Mouse (Mus musculus) midbrain, embryonic 12.5 days (tissue): ENCODE results near the gene Sfr1. TPM values are rescaled to one million over a fixed set of nuclear protein-coding genes. Genes with fewer than 3 reads are reported as not detected.
A peak's percentile ranks its signal among the peaks of the same experiment; 100 is the strongest.

Experiments
- ATAC-seq: fragments of 200-750 bp; cut with Nextera tagmentation; 2 replicates; pipeline ENCODE4 v1.8.0; 2017; ENCODE audit warnings: low read depth, moderate TSS enrichment, moderate library complexity; ENCODE audit not compliant: low FRiP score
- H3K27ac ChIP-seq: fragments of 300-500 bp; sonication (generic); replicated peaks from 2 replicates; pipeline ENCODE4 v1.5.1; 2016; ENCODE audit warnings: mild to moderate bottlenecking
- H3K27me3 ChIP-seq: fragments of 300-500 bp; sonication (generic); 2 replicates; pipeline ENCODE4 v1.6.1; 2016; ENCODE audit warnings: mild to moderate bottlenecking
- H3K36me3 ChIP-seq: fragments of 300-500 bp; sonication (generic); 2 replicates; pipeline ENCODE4 v1.6.1; 2016
- H3K4me1 ChIP-seq: fragments of 300-500 bp; sonication (generic); 2 replicates; pipeline ENCODE4 v1.6.1; 2016
- H3K4me2 ChIP-seq: fragments of 300-500 bp; sonication (generic); replicated peaks from 2 replicates; pipeline ENCODE4 v1.6.1; 2016; ENCODE audit warnings: mild to moderate bottlenecking, moderate library complexity
- H3K4me3 ChIP-seq: fragments of 300-500 bp; sonication (generic); 2 replicates; pipeline ENCODE4 v1.5.1; 2016; ENCODE audit warnings: mild to moderate bottlenecking
- H3K9ac ChIP-seq: fragments of 300-500 bp; sonication (generic); replicated peaks from 2 replicates; pipeline ENCODE4 v1.6.1; 2016; ENCODE audit warnings: mild to moderate bottlenecking, moderate library complexity
- H3K9me3 ChIP-seq: fragments of 300-500 bp; sonication (generic); 2 replicates; pipeline ENCODE4 v1.6.1; 2016; ENCODE audit warnings: mild to moderate bottlenecking
- WGBS: fragments of 180-500 bp; shearing (Covaris S2); methylation state at CpG from one replicate; pipeline ENCODE4 v1.1.7; 2016; 5-methylcytosine and 5-hydroxymethylcytosine counted together
- polyA plus RNA-seq: library from polyadenylated mRNA; unstranded; fragments of >200 nt; fragmentation: Nextera tagmentation; extraction: Ambion mirVana; gene quantifications from 2 replicates; pipeline ENCODE4 v1.2.1, GENCODE M21; 2016

Gene Sfr1
- polyA plus RNA-seq, 1 experiment from 2014 or later: 238 TPM

GRCm38 (mm10) chr19:47710376-47710775 is 21.1 kb upstream of the Sfr1 start:
- H3K36me3 ChIP-seq: no peaks in the 10 kb centered on the region
- no peak overlapping the region for H3K4me2 ChIP-seq
- H3K9ac ChIP-seq: no peak overlapping the region
- no peaks in the 10 kb centered on the region for H3K4me1 ChIP-seq
- H3K4me3 ChIP-seq: no peak overlapping the region
- 87% methylated on average over 4 of the region's 4 CpGs for WGBS
- H3K27ac ChIP-seq: no peak overlapping the region
- ATAC-seq: no peak
- H3K27me3 ChIP-seq: no peaks in the 10 kb centered on the region
- H3K9me3 ChIP-seq: no peaks in the 10 kb centered on the region

- 87% methylated on average over 9 of the region's 9 CpGs for WGBS
- Histone ChIP-seq H3K27ac (no peak overlapping the region), H3K36me3 (no peaks in the 10 kb centered on the region), H3K4me2 (no peak overlapping the region), H3K4me1 (no peaks in the 10 kb centered on the region), H3K27me3 (no peaks in the 10 kb centered on the region), H3K9me3 (no peaks in the 10 kb centered on the region), H3K4me3 (no peak overlapping the region), H3K9ac (no peak overlapping the region)
- no peak for ATAC-seq
Measured at GRCm38 (mm10) chr19:47713457-47713856, 18.0 kb upstream of the Sfr1 start.

GRCm38 (mm10) chr19:47716144-47716543 is 15.3 kb upstream of the Sfr1 start:
- H3K4me1 ChIP-seq: no peaks in the 10 kb centered on the region
- H3K27me3 ChIP-seq: no peaks in the 10 kb centered on the region
- ATAC-seq: no peak
- H3K4me2 ChIP-seq: no peak overlapping the region
- 74% methylated on average over 2 of the region's 2 CpGs for WGBS
- no peaks in the 10 kb centered on the region for H3K9me3 ChIP-seq
- no peak overlapping the region for H3K9ac ChIP-seq
- no peak overlapping the region for H3K4me3 ChIP-seq
- no peaks in the 10 kb centered on the region for H3K36me3 ChIP-seq
- no peak overlapping the region for H3K27ac ChIP-seq

- 86% methylated on average over 3 of the region's 3 CpGs for WGBS
- no peaks in the 10 kb centered on the region for H3K9me3 ChIP-seq
- no peak overlapping the region for H3K4me2 ChIP-seq
- no peak for ATAC-seq
- no peaks in the 10 kb centered on the region for H3K4me1 ChIP-seq
- H3K4me3 ChIP-seq: no peak overlapping the region
- H3K27ac ChIP-seq: no peak overlapping the region
- no peaks in the 10 kb centered on the region for H3K27me3 ChIP-seq
- H3K9ac ChIP-seq: no peak overlapping the region
- H3K36me3 ChIP-seq: no peaks in the 10 kb centered on the region
Measured at GRCm38 (mm10) chr19:47719147-47719546, 12.3 kb upstream of the Sfr1 start.

- H3K4me3 ChIP-seq: no peak overlapping the region
- H3K9ac ChIP-seq: no peak overlapping the region
- H3K4me1 ChIP-seq: no peaks in the 10 kb centered on the region
- 81% methylated on average over 6 of the region's 6 CpGs for WGBS
- no peak overlapping the region for H3K4me2 ChIP-seq
- no peak overlapping the region for H3K27ac ChIP-seq
- H3K27me3 ChIP-seq: no peaks in the 10 kb centered on the region
- H3K36me3 ChIP-seq: no peaks in the 10 kb centered on the region
- no peaks in the 10 kb centered on the region for H3K9me3 ChIP-seq
- ATAC-seq: no peak
Measured at GRCm38 (mm10) chr19:47722471-47722870, 9.0 kb upstream of the Sfr1 start.

- Histone ChIP-seq H3K4me1 (no peaks in the 10 kb centered on the region), H3K9ac (no peak overlapping the region), H3K27me3 (no peaks in the 10 kb centered on the region), H3K36me3 (no peaks in the 10 kb centered on the region), H3K4me3 (no peak overlapping the region), H3K9me3 (no peaks in the 10 kb centered on the region), H3K27ac (no peak overlapping the region), H3K4me2 (no peak overlapping the region)
- whole genome bisulfite sequencing: 81% methylated on average over 4 of the region's 4 CpGs
- no peak for ATAC-seq
Measured at GRCm38 (mm10) chr19:47724903-47725302, 6.6 kb upstream of the Sfr1 start.

- H3K9me3 ChIP-seq: no peaks in the 10 kb centered on the region
- H3K4me1 ChIP-seq: peaks cover 7% of the 10 kb centered on the region; the same call in 1 of the 2 replicates
- H3K27ac ChIP-seq: no peak overlapping the region
- no peaks in the 10 kb centered on the region for H3K27me3 ChIP-seq
- no peak overlapping the region for H3K9ac ChIP-seq
- 78% methylated on average over 7 of the region's 7 CpGs for WGBS
- no peak overlapping the region for H3K4me3 ChIP-seq
- H3K4me2 ChIP-seq: no peak overlapping the region
- H3K36me3 ChIP-seq: no peaks in the 10 kb centered on the region
- ATAC-seq: no peak
Measured at GRCm38 (mm10) chr19:47725643-47726140, 5.8 kb upstream of the Sfr1 start.

- Histone ChIP-seq H3K27me3 (no peaks in the 10 kb centered on the region), H3K4me3 (peak overlapping the region; percentile 82), H3K9me3 (no peaks in the 10 kb centered on the region), H3K9ac (peak overlapping the region; percentile 63), H3K4me1 (peaks cover 13% of the 10 kb centered on the region; the same call in 1 of the 2 replicates), H3K27ac (peak overlapping the region; percentile 96), H3K36me3 (peaks cover 30% of the 10 kb centered on the region), H3K4me2 (peak overlapping the region; percentile 71)
- WGBS: under 1% methylated on average over 12 of the region's 12 CpGs
- ATAC-seq: peak; percentile 69
Measured at GRCm38 (mm10) chr19:47730691-47731070, 801 bp upstream of the Sfr1 start.

- Histone ChIP-seq H3K9ac (peak overlapping the region; percentile 78), H3K27me3 (no peaks in the 10 kb centered on the region), H3K36me3 (peaks cover 40% of the 10 kb centered on the region), H3K27ac (peak overlapping the region; percentile 96), H3K4me1 (peaks cover 13% of the 10 kb centered on the region; the same call in 1 of the 2 replicates), H3K4me3 (peak overlapping the region; percentile 82), H3K4me2 (peak overlapping the region; percentile 71), H3K9me3 (no peaks in the 10 kb centered on the region)
- ATAC-seq: peak; percentile 24
- 2% methylated on average over 12 of the region's 15 CpGs for WGBS
Measured at GRCm38 (mm10) chr19:47731931-47732330, 449 bp downstream of the Sfr1 start.

- no peak for ATAC-seq
- no peaks in the 10 kb centered on the region for H3K36me3 ChIP-seq
- H3K9me3 ChIP-seq: no peaks in the 10 kb centered on the region
- WGBS: 99% methylated on average over 2 of the region's 2 CpGs
- peaks cover 11% of the 10 kb centered on the region; the same call in 1 of the 2 replicates for H3K4me1 ChIP-seq
- no peak overlapping the region for H3K9ac ChIP-seq
- H3K27me3 ChIP-seq: 0 out of 2 replicates have a peak, but pooled peaks cover 3% of the 10 kb centered on the region
- no peak overlapping the region for H3K4me2 ChIP-seq
- H3K27ac ChIP-seq: no peak overlapping the region
- H3K4me3 ChIP-seq: no peak overlapping the region
Measured at GRCm38 (mm10) chr19:47747072-47747471, 15.6 kb downstream of the Sfr1 start.

- Histone ChIP-seq H3K4me3 (no peak overlapping the region), H3K4me1 (peaks cover 11% of the 10 kb centered on the region; the same call in 1 of the 2 replicates), H3K4me2 (no peak overlapping the region), H3K36me3 (no peaks in the 10 kb centered on the region), H3K27me3 (0 out of 2 replicates have a peak, but pooled peaks cover 3% of the 10 kb centered on the region), H3K9me3 (no peaks in the 10 kb centered on the region), H3K27ac (no peak overlapping the region), H3K9ac (no peak overlapping the region)
- ATAC-seq: no peak
- WGBS: 75% methylated on average over 2 of the region's 2 CpGs
Measured at GRCm38 (mm10) chr19:47748950-47749349, 17.5 kb downstream of the Sfr1 start.

- Histone ChIP-seq H3K4me1 (peaks cover 11% of the 10 kb centered on the region; the same call in 1 of the 2 replicates), H3K27ac (no peak overlapping the region), H3K4me3 (no peak overlapping the region), H3K9ac (no peak overlapping the region), H3K27me3 (0 out of 2 replicates have a peak, but pooled peaks cover 3% of the 10 kb centered on the region), H3K36me3 (no peaks in the 10 kb centered on the region), H3K9me3 (no peaks in the 10 kb centered on the region), H3K4me2 (no peak overlapping the region)
- peak; percentile 34; the same call in 1 of the 2 replicates for ATAC-seq
- WGBS: 21% methylated on average over 5 of the region's 5 CpGs
Measured at GRCm38 (mm10) chr19:47750391-47750790, 18.9 kb downstream of the Sfr1 start.

- no peak overlapping the region for H3K27ac ChIP-seq
- H3K9me3 ChIP-seq: no peaks in the 10 kb centered on the region
- no peak for ATAC-seq
- H3K4me1 ChIP-seq: peaks cover 11% of the 10 kb centered on the region; the same call in 1 of the 2 replicates
- H3K4me2 ChIP-seq: no peak overlapping the region
- 91% methylated on average over 9 of the region's 9 CpGs for WGBS
- H3K9ac ChIP-seq: no peak overlapping the region
- 0 out of 2 replicates have a peak, but pooled peaks cover 3% of the 10 kb centered on the region for H3K27me3 ChIP-seq
- no peaks in the 10 kb centered on the region for H3K36me3 ChIP-seq
- H3K4me3 ChIP-seq: no peak overlapping the region
Measured at GRCm38 (mm10) chr19:47752456-47752855, 21.0 kb downstream of the Sfr1 start.
